Mouse (Mus musculus) forebrain, embryonic 14.5 days (tissue): ENCODE measurements around the gene Actr3. TPM values are rescaled to one million over a fixed set of nuclear protein-coding genes. Genes with fewer than 3 reads are reported as not detected.
"Not testable (repeated sequence)": the region's sequence is repeated elsewhere in the genome, so short reads cannot be mapped to it uniquely, and the experiment has no call there.

Experiments used
- ATAC-seq: fragments of 200-750 bp; cut with Nextera tagmentation; 2 replicates; pipeline ENCODE4 v1.8.0; 2017; ENCODE audit warnings: mild to moderate bottlenecking, moderate library complexity
- DNase-seq: peaks from one replicate; pipeline ENCODE4 v3.0.0-alpha.2; 2015; ENCODE audit warnings: low spot score
- H3K27ac ChIP-seq: fragments of 300-500 bp; sonication (generic); 2 replicates; pipeline ENCODE4 v1.5.1; 2014; ENCODE audit warnings: low read depth, mild to moderate bottlenecking, control low read depth, low read length, moderate library complexity
- H3K27me3 ChIP-seq: fragments of 300-500 bp; sonication (generic); replicated peaks from 2 replicates; pipeline ENCODE4 v1.6.1; 2014; ENCODE audit warnings: low read length, control low read depth, mixed read lengths; ENCODE audit not compliant: control insufficient read depth, insufficient read depth
- H3K36me3 ChIP-seq: fragments of 300-500 bp; sonication (generic); 2 replicates; pipeline ENCODE4 v1.6.1; 2014; ENCODE audit warnings: low read length, control low read depth; ENCODE audit not compliant: control insufficient read depth, insufficient read depth
- H3K4me1 ChIP-seq: fragments of 300-500 bp; sonication (generic); 2 replicates; pipeline ENCODE4 v1.6.1; 2014; ENCODE audit warnings: antibody characterized with exemption, low read length, control low read depth; ENCODE audit not compliant: control insufficient read depth, insufficient read depth
- H3K4me2 ChIP-seq: fragments of 300-500 bp; sonication (generic); 2 replicates; pipeline ENCODE4 v1.6.1; 2014; ENCODE audit warnings: mild to moderate bottlenecking, control low read depth, low read length
- H3K4me3 ChIP-seq: fragments of 300-500 bp; sonication (generic); 2 replicates; pipeline ENCODE4 v1.5.1; 2014; ENCODE audit warnings: low read depth, low read length, control low read depth
- H3K9ac ChIP-seq: fragments of 300-500 bp; sonication (generic); 2 replicates; pipeline ENCODE4 v1.6.1; 2014; ENCODE audit warnings: mild to moderate bottlenecking, low read length, control low read depth, moderate library complexity
- H3K9me3 ChIP-seq: fragments of 300-500 bp; sonication (generic); replicated peaks from 2 replicates; pipeline ENCODE4 v1.6.1; 2016; ENCODE audit warnings: low read length, control low read depth, mixed read lengths; ENCODE audit not compliant: control insufficient read depth
- WGBS: fragments of 180-500 bp; shearing (Covaris S2); extraction: QIAGEN DNeasy Blood & Tissue Kit; methylation state at CpG from one replicate; pipeline ENCODE4 v1.1.7; 2014; 5-methylcytosine and 5-hydroxymethylcytosine counted together
- polyA plus RNA-seq: library from polyadenylated mRNA; unstranded; fragments of >200 nt; fragmentation: Nextera tagmentation; extraction: Ambion mirVana; gene quantifications from 2 replicates; pipeline ENCODE4 v1.2.1, GENCODE M21; 2014

Actr3 gene
- polyA plus RNA-seq, 1 experiment from 2014 or later = 231 TPM

- ATAC-seq, H3K27me3 ChIP-seq, DNase-seq, H3K4me2 ChIP-seq, H3K9ac ChIP-seq, H3K27ac ChIP-seq, H3K36me3 ChIP-seq, H3K4me3 ChIP-seq, H3K4me1 ChIP-seq, H3K9me3 ChIP-seq: not testable (repeated sequence)
- WGBS = 90% methylated on average over 4 of the region's 4 CpGs
Measured at GRCm38 (mm10) chr1:125390065-125390754, 45.3 kb downstream of the Actr3 start.

DNA sequence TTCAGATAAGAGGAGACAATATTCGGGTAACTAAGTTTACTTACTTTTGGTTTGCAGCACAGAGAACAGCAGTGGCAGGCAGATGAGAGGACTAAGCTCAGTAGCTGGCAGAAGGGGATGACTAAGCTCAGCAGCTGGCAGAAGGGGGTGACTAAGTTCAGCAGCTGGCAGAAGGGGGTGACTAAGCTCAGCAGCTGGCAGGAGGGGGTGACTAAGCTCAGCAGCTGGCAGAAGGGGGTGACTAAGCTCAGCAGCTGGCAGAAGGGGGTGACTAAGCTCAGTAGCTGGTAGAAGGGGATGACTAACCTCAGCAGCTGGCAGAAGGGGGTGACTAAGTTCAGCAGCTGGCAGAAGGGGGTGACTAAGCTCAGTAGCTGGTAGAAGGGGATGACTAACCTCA, 45.9 kb downstream of the Actr3 start:
- not testable (repeated sequence) for H3K4me1 ChIP-seq, H3K9me3 ChIP-seq, H3K9ac ChIP-seq, H3K36me3 ChIP-seq, ATAC-seq, H3K27me3 ChIP-seq, H3K4me3 ChIP-seq, DNase-seq, H3K27ac ChIP-seq, H3K4me2 ChIP-seq
- WGBS = 97% methylated on average over 1 of the region's 1 CpGs

DNA sequence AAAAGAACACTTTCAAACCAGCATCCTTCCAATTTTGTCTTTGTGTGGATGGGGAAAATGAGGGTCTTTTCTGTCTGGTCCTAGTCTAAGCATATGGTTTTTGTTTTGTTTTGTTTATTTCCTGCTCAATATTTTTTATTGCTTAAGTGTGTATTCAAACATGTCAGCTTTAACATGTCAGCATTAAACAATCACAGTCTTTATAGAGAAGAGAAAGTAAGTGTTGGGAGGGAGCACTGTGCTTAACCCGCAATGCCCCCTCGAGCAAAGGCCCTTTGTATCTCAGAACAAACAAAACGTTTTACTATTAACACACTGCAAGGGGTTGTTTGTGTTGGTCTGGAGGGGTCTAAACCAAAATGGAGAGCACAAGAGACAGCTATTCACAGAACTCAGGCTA, 47.2 kb downstream of the Actr3 start:
- Histone ChIP-seq H3K9me3 (no peaks in the 10 kb centered on the region), H3K27ac (no peak overlapping the region), H3K9ac (no peak overlapping the region), H3K4me3 (no peak overlapping the region), H3K36me3 (0 out of 2 replicates have a peak, but pooled peaks cover 4% of the 10 kb centered on the region), H3K27me3 (no peaks in the 10 kb centered on the region), H3K4me1 (no peaks in the 10 kb centered on the region), H3K4me2 (no peak overlapping the region)
- DNase-seq (no peak), ATAC-seq (0 out of 2 replicates have a peak, but pooled peaks have one; percentile 5)
- WGBS = 13% methylated on average over 3 of the region's 3 CpGs

- Histone ChIP-seq H3K4me3 (no peak overlapping the region), H3K9me3 (no peaks in the 10 kb centered on the region), H3K9ac (no peak overlapping the region), H3K27ac (no peak overlapping the region), H3K27me3 (no peaks in the 10 kb centered on the region), H3K4me1 (no peaks in the 10 kb centered on the region), H3K36me3 (no peaks in the 10 kb centered on the region), H3K4me2 (no peak overlapping the region)
- DNase-seq = no peak
- ATAC-seq = no peak
- 90% methylated on average over 7 of the region's 7 CpGs for WGBS
Measured at GRCm38 (mm10) chr1:125386217-125386616, 49.3 kb downstream of the Actr3 start.

DNA sequence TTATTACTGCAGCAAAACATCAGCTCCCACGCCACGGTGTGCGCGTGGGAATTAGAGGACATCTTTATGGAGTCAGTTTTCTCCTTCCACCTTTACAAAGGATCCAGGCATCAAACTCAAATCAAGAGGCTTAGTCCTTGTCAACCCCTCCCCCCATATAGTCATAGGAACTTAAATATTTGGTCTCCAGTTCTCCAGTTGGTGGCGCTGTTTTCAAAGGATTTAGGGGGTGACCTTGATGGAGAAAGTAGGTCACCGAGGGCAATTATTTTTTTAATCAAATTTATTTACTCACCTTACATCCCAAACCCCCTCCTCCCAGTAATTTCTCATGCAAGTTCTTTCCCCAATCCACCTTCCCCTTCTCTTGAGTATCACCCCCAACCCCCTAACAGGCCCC, 52.9 kb downstream of the Actr3 start:
- H3K9me3 ChIP-seq = no peaks in the 10 kb centered on the region
- no peaks in the 10 kb centered on the region for H3K4me1 ChIP-seq
- H3K9ac ChIP-seq = no peak overlapping the region
- H3K27me3 ChIP-seq = no peaks in the 10 kb centered on the region
- 67% methylated on average over 6 of the region's 6 CpGs for WGBS
- H3K4me3 ChIP-seq = no peak overlapping the region
- H3K4me2 ChIP-seq = no peak overlapping the region
- H3K36me3 ChIP-seq = no peaks in the 10 kb centered on the region
- DNase-seq = no peak
- ATAC-seq = no peak
- H3K27ac ChIP-seq = no peak overlapping the region

DNA sequence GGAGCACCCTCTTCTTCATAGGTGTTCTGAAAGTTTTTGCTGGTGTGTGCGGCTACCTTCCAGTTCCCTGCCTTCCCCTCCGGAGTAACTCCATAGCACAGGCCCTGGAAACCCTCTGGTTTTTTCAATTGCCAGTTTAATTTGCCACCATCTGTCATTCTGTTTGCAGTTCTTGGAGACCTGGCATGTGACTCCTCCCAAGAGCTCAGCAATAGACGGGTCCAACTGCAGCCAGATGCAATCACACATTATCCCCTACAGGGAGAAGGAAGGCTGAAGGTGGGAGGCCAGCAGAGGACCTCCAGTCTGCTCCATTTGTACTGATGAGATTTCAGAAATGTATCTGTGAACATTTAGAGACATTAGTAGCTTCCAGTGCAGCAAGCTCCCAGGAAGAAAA, 56.6 kb downstream of the Actr3 start:
- no peak overlapping the region for H3K9ac ChIP-seq
- no peak overlapping the region for H3K4me2 ChIP-seq
- H3K27ac ChIP-seq = no peak overlapping the region
- no peaks in the 10 kb centered on the region for H3K36me3 ChIP-seq
- ATAC-seq (peak; percentile 10; the same call in 1 of the 2 replicates), DNase-seq (peak; percentile 32)
- H3K4me1 ChIP-seq = no peaks in the 10 kb centered on the region
- H3K9me3 ChIP-seq = no peaks in the 10 kb centered on the region
- no peaks in the 10 kb centered on the region for H3K27me3 ChIP-seq
- WGBS = 65% methylated on average over 3 of the region's 3 CpGs
- no peak overlapping the region for H3K4me3 ChIP-seq

DNA sequence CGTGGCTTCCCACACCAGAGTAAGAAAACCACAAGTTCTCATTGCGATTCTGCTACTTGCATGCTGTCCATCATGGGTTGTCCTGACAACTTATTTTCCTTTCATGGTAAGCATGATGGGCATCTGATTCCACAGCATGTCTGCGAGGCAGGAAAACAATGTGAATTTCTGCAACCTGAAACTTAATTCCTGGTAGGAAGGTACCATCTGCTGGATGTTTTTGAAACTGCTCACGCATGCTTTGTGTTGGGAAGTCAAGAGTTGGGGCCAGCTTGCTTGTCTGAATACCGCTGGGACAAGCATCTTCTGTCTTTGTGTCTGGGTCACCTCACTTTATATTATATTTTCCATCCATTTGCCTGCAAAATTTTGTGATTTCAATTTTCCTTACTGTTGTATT, 62.7 kb downstream of the Actr3 start:
- DNase-seq = peak; percentile 64
- H3K9ac ChIP-seq = no peak overlapping the region
- no peak overlapping the region for H3K4me2 ChIP-seq
- H3K27ac ChIP-seq = no peak overlapping the region
- ATAC-seq = peak; percentile 27; the same call in 1 of the 2 replicates
- WGBS = 81% methylated on average over 5 of the region's 5 CpGs
- no peaks in the 10 kb centered on the region for H3K36me3 ChIP-seq
- H3K4me1 ChIP-seq = no peaks in the 10 kb centered on the region
- H3K9me3 ChIP-seq = no peaks in the 10 kb centered on the region
- no peak overlapping the region for H3K4me3 ChIP-seq
- no peaks in the 10 kb centered on the region for H3K27me3 ChIP-seq

DNA sequence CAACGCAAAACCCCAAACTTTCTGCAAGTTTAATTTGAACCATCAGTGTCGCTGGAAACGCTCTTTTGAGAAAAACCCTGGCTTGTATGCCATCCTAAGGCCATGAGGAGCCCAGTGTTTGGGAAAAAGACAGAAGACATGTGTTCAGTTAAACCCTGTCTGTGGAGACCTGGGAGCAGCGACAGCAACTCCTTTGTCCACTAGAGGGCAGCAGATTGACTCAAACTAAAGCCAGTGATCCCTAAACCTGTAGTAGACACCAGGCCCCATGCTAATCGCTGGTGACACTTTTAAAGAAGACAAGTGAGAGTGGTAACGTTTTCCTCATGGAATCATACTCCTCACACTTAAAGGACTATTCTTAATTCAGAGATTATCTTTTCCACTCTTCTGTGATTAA, 64.7 kb downstream of the Actr3 start:
- ATAC-seq = peak; percentile 73
- 33% methylated on average over 6 of the region's 6 CpGs for WGBS

DNA sequence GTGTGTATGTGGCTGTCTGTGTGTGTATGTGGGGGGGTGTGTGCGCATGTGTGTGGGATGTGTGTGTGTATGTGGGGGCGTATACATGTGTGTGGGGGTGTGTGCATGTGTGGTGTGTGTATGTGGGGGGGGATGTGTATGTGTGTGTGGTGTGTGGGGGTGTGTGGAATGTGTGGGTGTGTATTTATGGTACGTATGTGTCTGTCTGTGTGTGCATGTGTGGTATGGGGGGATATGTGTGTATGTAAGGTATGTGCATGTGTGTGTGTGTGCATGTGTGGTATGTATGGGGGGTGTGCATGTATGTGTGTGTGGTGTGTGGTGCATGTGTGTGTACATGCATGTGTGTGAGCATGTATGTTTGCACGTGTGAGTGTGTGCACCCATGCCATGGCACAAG, 70.0 kb downstream of the Actr3 start:
- DNase-seq = no peak
- H3K9ac ChIP-seq = no peak overlapping the region
- WGBS = 98% methylated on average over 4 of the region's 4 CpGs
- no peaks in the 10 kb centered on the region for H3K36me3 ChIP-seq
- no peak overlapping the region for H3K27ac ChIP-seq
- H3K9me3 ChIP-seq = no peaks in the 10 kb centered on the region
- no peaks in the 10 kb centered on the region for H3K27me3 ChIP-seq
- no peak for ATAC-seq
- H3K4me1 ChIP-seq = no peaks in the 10 kb centered on the region
- H3K4me3 ChIP-seq = no peak overlapping the region
- no peak overlapping the region for H3K4me2 ChIP-seq

More for the DNA sequence above, 64.7 kb downstream of the Actr3 start:
- Histone ChIP-seq H3K4me1 (no peaks in the 10 kb centered on the region), H3K27me3 (no peaks in the 10 kb centered on the region), H3K27ac (no peak overlapping the region), H3K9ac (no peak overlapping the region), H3K36me3 (no peaks in the 10 kb centered on the region), H3K4me2 (no peak overlapping the region), H3K9me3 (no peaks in the 10 kb centered on the region), H3K4me3 (no peak overlapping the region)
- peak; percentile 87 for DNase-seq
